Mouse (Mus musculus): ENCODE data around the gene Exoc4.

DNA sequence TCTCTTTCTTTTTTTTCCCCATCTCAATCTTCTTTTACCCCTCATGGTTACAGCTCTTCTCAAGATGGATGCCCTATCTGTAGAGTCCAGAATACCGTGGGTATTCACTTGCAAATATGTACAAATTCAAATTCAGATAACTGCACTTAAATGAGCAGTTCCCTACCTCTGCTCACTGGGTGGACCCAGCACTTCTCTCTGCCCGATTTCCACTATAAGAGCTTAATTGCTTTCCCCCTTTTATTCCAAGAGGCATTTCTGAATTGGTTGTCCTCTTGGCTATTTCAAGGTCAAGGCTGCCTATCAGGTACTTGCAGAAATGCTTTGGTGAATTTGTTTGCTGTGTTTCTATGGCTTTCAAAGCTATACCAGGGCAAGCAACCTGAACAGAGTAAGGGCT, 521.1 kb downstream of the Exoc4 start:
- TF ChIP-seq CTCF (IDR thresholded peaks at IDR 0.05; ENCODE audit: extremely low read depth, insufficient read length, insufficient replicate concordance, low read depth, low read length) (no peak), POLR2A (IDR thresholded peaks at IDR 0.05; ENCODE audit: low read depth, low read length) (no peak)

Data from small intestine, adult 2 months (tissue).